Mouse (Mus musculus) layer of hippocampus, adult 8-10 months (tissue): ENCODE measurements around the gene Fam107a. TPM values are rescaled to one million over a fixed set of nuclear protein-coding genes. Genes with fewer than 3 reads are reported as not detected.
"Not testable (repeated sequence)": the region's sequence is repeated elsewhere in the genome, so short reads cannot be mapped to it uniquely, and the experiment has no call there.

Source experiments
- DNase-seq, 2 experiments: peaks; one replicate each; pipeline ENCODE4 v3.0.0; 2022; ENCODE audit warnings: low spot score in 2 of 2
- total RNA-seq, 4 experiments: library from RNA; stranded (reverse); gene quantifications; 2 replicates each; pipeline ENCODE4 v1.2.4; 2022

Fam107a gene
- total RNA-seq, 4 experiments from 2014 or later: 232 to 320 (median 258) TPM

DNA sequence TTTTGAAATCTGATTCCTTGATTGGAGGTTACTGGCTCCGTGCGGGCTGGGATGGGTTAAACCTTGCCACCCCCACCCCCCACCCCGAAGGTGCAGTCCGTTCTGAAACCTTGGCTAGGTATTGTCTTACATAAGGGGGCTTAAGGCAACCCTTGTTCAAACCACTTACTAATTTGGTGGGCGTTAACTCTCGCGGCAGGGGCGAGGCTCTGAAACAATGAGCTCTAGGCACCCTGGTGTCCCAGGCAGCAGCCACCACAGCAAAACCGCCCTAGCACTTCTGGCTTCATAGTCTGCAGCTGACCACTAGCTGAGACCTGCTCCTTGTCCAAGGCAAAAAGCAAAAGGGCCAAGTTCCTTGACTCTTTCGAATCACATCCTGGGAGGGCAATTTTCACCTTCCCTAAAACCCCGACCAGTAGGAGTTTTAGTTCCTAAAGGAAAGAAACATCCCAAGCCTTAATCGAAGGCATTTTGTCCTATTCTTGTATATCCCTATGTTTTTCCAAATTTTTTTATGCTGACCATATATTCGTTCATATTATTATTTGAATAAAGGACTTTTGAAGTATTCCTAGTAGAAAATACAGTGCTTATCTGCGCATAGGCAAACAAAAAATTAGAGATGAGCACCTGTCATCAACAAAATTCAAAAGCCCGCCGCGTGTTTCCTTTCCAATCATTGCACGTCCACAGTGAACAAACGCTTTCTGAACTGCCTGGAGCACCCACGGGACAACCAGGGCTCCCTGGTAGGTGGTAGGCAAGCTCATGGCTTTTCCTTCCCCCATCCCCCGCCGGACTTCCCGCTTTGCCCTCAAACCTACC, 1.2 kb downstream of the Fam107a start:
- no peak for DNase-seq

DNA sequence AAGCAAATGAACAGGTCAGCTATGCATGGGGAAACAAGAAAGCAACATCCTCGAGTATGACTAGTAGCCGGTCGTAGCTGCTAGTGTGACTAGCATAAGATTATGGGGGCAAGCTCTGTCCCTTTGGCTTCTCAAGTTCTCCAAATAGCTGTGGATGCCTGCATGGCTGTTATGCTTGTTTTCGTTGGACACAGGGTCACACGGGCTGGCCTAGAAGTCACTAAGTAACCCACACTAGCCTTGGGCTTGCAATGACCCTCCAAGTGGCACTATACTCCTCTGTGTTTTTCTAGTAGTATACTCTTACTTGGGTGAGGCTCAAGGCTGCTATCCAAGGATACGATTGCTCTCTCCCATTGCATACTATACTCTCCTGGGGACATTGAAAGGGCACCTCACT, 2.7 kb downstream of the Fam107a start:
- DNase-seq: no peak

DNA sequence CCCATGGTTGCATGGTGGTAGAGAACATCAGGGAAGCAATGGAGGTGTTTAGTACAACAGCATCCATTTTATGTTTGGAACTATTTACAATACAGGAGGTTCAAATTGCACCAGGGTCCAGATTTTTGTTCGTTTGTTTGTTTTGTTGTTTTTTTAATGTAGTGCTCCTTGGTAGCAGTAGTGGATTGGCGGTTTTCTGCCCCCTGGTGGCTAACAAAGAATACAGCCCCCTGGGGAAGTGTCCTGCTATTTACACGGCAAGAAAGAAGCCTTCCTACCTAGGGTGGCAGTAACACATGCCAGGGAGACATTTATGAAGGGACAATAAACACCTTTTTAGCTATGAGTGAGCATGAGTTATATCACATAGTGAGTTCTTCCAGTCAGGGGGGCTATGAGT, 3.3 kb downstream of the Fam107a start:
- DNase-seq: no peak

DNA sequence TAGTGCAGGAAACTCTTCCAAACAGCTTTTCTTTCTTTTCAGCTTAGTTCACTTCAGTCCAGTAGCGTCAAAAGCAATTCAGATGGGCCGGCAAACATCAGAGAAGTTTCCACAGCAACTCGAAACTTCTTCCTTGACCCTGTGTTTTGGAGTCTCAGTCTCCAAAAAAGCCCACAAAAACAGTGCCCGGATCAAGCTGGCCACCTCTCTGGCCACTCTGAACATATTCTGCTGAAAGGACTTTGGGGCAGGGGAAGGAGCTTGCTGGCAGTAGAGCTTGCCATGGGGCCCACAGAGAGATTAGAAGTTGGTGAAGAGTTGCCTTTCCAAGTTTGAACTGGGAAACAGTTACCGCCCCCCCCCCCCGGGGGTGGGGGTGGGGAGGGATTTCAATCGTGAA, 3.9 kb downstream of the Fam107a start:
- peak; percentile 51 to 72 for DNase-seq

DNA sequence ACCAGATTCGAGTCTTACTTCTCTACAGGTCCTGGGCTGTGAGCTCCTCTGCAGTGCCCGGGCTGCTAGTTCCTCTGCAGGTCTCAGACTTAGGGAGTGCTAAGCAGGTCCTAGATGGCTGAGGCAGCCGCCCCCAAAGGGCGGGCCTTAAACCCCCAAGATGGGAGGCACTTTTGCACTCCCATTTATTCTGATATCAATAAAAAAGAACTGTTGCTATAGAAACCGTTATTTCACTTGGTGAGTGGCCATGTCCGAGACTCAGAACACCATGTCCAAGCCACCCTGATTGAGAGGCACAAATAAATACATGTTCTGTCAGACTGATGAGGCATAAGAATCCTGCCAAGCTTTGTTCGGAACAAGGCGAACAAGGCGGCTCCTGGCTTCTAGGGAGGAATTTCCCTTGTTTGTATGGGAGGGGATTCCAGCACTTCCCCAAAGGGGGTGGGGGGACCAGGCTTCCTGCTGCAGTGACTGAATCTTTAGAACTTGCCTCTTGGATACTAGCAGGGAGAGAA, 8.1 kb downstream of the Fam107a start:
- peak; percentile 60 to 71 for DNase-seq

DNA sequence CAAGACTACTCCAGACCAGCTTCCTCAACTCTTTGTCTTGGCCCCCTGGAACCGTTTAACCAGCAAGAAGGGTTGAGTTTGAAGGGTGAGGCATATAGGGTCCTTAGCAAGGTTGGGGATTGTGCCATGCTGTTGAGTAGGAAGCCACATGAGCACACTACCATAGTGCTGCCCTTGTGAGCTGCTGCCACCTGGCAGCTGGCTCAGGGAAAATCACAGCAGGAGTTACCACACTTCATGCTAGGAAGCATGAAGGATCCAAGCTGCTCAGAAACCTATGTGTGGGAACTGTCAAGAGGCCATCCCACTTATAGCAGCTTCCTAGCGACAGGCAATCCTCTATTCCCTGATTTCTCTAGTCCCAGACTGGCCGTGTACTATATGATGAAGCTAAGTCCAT, 9.2 kb downstream of the Fam107a start:
- DNase-seq: no peak

DNA sequence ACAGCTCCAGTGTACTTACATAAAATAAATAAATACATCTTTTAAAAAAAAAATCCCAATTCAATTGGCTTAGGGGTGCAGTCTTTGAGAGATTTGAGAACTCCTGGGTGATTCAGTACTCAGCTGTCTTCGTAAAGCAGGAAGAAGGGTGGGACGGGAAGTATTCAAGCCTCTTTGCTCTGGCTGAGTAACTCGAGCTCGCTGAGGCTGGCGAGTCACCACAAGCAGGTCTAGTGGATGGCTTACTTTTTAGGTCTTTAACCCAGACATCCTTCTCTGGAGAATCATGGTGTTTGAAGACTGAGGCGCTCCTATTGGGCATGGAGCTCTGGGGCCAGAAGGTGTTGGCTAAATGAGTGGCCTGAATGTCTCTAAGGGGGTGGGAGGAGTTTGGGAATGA, 10.9 kb downstream of the Fam107a start:
- DNase-seq: no peak

DNA sequence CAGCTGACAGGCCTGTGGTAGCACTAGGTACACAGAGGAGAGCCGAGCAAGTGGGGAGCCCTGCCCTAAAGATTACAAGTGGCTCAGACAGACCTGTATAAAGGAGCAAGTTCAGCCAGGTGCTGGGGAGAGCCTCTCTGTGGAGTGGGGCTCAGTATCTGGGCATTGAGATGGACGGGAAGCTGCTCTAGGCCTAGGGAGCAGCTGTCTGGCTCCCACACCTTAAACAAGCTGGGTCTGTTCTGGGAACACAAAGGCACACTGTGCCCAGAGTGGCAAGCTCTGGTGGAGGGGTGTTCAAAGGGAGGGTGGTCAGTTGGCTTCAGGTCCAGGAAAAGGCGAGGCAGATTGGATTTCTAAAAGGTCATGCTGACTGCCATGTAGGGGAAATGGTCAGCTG, 12.8 kb downstream of the Fam107a start:
- DNase-seq: no peak

DNA sequence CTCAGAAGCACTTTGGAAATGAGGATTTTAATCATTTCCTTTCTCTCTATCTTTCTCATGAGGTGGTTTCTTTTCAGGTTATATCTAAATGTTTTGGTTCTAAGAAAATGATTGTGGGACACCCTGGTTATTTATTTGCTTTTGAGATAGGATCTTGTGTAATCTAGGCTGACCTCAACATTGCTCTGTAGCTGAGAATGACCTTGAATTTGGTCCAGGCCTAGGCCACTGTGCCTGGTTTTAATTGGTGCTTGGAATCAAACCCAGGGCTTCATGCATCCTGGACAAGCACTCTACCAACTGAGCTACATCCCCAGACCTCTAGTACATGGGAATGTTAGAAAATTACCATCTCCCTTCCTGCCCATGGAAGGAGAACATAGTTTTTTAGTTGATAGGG, 13.7 kb downstream of the Fam107a start:
- DNase-seq: no peak

DNA sequence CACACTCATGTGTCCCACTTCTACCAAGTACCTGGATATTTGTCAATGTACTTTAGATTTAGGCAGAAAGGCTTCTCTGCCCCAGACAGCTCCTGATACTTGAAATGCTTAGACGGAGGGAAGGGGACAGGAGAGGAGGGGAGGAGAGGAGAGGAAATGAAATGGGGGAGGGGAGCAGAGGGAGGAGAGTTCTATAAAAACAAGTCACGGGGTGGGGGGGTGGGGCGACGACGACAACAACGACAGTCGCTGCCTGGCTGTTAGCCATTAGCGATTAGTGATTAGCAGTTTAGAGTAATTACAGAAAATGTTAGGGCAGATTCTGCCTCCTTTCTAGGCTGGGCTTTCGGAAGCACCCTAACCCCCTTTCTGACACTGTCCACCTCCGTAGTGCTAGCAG, 15.1 kb downstream of the Fam107a start:
- no peak for DNase-seq

DNA sequence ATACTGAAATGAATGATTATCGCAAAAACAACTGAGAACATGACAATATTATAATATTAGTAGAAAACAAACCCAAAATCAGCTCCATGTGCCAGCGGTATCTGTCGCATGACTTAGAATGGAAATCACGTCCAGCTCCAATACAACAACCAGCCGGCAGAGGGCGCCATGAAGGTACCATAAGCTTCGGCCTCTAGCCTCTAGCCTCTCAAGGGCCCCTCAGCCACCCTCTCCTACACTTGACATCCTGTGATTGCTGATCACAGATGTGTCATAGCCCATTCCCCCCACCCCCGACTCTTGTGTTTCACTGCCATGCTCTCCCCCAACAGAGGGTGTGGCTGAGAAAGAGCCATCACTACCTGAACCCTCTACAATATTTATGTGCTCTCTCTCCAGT, 17.5 kb downstream of the Fam107a start:
- DNase-seq: peak in 1 of 2 experiments; percentile 55

DNA sequence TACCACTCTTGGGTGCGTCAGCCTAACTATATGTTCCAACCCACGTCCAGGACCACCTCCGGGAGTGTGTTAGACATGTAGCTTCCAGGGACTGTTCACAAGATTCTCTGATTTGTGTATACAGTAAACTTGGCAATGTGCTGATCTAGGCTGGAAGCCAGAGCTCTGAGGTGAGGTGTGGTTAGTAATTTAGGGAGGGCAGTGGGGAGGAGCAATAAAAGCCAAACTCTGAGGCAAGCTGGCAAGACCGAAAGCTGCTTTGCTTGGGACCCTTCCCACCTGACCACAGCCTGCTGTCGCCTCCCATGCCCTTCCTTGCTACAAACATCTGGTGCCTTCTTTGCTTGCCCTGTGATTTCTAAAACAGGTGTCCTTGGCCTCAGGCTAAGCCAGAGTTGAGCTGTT, 19.9 kb downstream of the Fam107a start:
- DNase-seq: no peak

DNA sequence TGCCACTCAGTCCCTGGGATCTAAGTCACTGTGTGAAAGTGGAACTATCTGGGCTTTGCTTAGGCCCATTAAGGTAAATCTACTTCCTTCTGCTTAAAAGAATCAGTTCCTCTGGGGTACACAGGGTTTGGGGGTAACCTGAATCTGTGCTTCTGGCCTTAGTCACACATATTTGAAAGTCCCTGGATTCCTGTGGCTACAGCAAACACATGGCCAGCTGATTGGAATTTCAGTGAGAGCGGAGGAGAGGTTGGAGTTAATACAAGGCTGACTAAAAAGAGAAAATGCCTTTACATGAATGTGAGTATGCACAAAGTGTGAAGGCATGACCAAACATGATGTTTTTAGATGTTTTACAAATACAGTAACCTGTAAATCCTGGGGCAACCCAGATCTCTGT, 23.6 kb downstream of the Fam107a start:
- no peak for DNase-seq

DNA sequence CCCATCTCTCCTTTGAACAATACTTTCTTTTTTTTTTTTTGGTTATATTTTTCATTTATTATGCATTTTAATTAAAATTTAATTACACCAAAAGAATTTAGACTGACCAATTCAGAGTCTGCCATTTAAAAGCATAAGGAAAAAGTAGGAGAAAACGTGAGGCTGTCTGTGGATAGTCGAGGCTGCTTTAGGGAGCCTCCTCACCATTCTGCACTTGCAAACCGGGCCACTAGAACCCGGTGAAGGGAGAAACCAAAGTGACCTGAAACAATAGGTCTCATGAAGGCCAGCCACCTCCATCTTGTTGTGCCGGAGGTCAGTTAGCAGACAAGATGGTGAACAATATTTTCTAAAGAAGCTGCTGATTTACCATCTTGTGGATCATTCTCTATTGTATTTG, 31.2 kb downstream of the Fam107a start:
- DNase-seq: not testable (repeated sequence)

DNA sequence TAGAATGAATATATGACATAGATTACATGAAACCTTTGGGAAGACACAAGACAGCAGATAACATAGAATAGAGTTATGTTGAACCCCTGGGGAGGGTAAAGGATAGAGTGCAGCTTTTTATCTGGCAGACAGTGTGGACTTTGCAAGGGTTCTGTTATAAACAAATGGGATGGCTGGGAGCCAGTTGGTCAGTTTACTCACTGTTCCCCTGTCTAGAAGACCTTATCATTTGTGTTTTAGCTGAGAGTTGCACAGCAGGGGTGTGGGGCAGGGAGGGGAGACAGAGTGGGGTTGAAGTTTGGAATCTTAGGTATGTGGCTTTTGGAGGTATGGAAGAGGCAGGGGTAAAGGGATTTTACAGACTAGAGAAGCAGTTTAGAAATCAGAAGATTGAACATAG, 34.0 kb downstream of the Fam107a start:
- no peak for DNase-seq

DNA sequence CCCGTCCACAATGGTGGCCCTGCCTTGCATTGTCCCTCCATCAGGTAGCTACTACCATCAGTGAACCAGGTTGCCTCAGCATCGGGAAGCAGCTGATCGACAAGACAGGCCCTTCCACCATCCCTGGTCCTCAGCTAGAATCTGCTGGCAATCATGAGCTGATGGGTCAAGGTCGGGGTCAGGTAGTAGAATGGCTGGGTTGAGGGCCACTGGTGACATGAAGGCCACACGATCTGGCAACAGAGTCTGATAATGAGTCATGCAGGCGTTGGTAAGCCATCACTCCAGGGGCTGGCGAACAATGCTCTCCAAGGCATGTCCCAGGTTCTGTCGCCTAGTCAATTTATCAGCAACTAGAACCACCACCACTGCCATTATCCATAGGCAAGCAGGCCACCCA, 46.5 kb downstream of the Fam107a start:
- DNase-seq: not testable (repeated sequence)

DNA sequence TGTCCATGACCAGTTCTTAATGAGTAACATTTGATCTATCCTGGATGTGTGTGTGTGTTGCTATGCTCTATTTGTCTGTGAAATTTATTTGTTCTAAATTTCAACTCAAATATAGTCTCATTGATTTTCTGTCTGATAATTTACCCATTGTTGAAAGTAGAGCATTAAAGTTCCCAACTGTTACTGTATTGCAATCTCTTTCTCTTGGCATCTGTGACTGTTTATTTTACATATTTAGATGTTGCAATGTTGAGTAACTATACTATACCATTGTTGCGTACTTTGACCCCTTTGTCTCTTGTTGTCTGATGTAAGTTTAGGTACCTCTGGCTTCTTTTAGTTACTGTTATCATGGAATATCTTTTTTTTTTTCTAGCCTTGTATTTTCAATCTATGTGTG, 53.4 kb downstream of the Fam107a start:
- DNase-seq: no peak

DNA sequence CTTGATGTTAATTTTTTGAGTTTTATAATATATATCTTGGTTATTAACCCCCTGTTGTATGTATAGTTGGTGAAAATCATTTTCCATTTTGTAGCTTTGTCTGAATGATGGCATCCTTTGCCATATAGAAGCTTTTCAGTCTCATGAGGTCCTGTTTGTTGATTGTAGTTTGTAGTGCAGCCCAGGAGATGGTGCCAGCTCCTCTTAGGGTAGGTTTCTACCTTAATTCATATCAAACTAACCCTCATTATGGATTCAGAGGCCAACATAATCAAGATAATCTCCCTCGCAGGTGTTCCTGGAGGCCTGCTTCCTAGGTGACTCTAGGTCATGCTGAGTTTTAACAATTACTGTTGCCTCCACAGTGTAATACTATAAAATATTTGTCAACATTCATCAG, 55.6 kb downstream of the Fam107a start:
- DNase-seq: no peak

DNA sequence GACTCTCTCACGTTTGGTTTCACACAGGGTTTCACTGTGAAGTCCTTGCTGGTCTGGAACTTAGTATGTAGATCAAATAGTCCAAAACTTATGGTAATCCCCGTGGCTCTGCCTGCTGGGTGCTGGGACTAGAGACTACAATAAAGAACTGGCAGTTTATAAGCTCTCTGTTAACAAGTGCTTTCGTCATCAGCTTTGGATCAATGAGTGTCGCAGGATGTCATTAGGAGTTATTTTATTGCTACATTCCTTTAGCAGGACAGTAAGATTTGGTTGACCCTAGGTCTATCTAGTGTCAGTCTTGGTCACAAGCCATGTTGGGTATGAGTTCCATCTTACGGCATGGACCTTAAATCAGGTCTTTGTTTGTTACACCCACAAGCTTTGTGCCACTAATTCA, 57.6 kb downstream of the Fam107a start:
- no peak for DNase-seq

DNA sequence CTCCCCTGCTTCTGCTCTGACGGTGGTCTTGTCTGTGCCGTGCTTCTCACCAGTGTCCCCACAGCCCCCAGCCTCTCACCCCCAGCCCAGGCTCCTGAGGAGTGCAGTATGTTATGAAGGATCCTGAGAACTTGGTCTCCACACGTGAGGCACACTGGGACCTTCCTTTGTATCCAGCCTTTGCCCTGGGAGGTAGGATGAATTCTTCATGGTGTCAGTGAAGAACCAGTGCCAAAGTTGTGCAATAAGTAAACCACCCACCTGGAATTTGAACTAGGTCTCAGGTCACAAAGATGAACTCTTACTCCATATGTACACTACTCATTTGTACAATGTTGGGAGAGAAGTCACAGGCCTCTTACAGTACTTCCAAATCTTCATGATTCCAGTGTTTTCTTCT, 58.7 kb downstream of the Fam107a start, which contains the start of gene Acox2:
Gene Acox2, minus strand, starts transcription at position 188 of the 400 bp plus-strand sequence.
- no peak for DNase-seq

DNA sequence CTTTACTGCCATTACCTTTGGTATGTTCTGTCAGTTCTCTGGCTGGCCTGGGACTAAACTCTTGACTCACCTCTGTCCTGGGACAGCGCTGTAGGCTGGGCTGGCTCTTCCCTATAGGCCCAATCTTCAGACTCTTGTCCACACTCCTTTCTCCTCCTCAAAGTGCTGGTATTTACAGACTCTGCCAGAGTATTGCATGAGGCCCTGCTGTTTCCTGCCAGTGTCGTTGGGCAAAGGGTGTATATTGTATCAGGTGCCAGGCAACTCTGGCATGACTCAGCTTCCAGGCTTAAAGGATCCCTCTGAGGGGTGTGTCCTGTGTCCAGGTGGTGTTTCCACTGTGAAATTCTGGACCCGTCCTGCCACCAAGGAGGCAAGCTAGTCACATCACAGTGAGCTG, 59.1 kb downstream of the Fam107a start:
- no peak for DNase-seq

DNA sequence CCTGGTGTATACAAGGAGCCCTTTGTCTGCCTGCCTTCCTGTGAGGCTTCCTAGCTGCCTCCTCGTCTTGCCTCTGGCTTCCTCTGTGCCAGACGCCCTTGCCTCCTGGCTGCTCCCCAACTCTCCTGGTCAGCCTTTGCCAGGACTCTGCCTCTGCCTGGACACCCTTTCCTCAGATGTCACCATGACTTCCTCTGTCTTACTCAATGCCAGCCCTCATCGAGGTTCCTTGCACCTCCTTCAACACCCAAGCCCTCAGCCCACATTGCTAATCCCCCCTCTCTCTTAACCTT, 59.5 kb downstream of the Fam107a start:
- DNase-seq: no peak

DNA sequence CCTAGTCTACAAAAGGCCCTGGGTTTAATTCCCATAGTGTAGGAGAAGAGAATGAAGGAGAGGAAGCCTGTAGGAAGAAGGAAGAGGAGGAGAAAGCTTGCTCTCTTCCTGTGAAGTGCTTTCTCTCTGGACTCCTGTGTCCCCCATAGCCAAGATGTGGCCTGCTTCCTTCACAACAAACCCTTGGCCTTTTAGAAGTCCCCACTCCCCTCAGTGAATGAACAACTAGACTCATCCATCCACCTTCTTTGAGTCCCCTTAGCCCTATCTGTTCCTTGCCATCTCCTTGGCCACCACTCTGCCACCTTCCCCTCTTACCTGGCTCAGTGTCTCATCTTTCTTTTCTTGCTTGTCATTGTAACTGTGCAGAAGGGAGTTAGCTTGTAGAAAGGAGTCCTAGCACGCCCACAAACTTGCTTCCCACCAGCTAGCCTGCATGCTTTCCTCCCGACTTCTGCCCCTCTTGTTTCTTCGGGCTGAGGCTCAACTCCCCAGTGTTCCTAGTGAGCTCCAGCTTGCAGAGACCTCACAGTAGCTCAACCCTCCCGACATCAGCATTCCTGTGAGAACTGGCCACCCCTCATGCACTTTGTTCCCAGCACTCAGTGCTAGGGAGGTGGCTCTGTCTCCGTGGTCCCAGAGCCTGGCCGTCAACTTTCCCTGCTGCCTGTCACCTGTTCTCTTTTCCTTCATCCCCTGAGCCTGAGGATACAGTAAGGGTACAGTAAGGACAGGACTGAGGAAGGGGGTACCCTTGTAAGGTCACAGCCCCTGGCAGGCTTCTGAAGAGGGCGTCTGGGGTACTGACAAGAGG, 60.1 kb downstream of the Fam107a start:
- DNase-seq: no peak
